Comparison of ENCODE assay signal across 18 mouse cellular contexts in the genomic region with DNA sequence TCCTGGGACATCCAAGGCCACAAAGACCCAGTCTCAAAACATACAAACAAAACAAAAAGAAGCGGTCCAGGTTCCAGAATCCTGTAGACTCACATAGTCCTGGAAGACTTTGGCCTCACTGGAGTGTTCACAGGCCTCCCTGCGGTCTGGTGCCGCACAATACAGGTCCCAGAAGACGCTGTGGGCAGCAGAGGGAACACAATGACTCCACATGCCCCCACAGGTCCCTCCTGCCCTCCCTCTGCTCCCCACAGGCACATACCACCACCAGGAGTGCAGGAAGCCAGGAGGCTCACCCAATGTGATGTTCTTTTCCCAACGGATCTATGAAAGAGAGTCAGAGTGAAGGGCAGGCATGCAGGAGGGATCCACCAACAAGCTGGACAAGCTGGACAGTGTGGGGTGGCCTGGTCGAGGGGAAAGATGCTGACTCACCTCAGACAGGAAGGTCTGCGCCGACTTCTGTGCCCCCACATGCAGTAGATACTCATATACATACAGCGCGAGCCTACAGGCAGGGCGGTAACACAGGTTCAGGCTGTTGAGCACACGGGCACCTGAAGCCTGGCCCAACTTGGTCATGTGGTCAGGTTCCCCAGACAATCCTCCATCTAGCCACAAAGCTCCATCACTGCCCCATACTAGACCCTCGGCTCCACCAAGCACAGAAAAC. TPM values are rescaled to one million over a fixed set of nuclear protein-coding genes. Genes with fewer than 3 reads are reported as not detected.
A peak's percentile ranks its signal among the peaks of the same experiment; 100 is the strongest.
DNase-seq lines count a peak whose midpoint lies in the region; ATAC-seq and TF ChIP-seq lines count a peak whose summit lies in the region.
"Had no signal": no experiment of that assay in that cellular context is flagged by ENCODE, and none has a peak within 500 bp of the region (broad histone marks: within the 10 kb centered on the region; RNA-seq: fewer than 3 reads in every experiment).

No protein-coding gene starts in this region.

- H3K4me2 ChIP-seq in hindbrain, embryonic 12.5 days (replicated peaks) = no peak overlapping the region
- H3K4me2 ChIP-seq in hindbrain, postnatal 0 days (ENCODE audit: low read depth, low read length) = no peak overlapping the region
- H3K4me2 ChIP-seq in midbrain, embryonic 12.5 days (replicated peaks) = no peak overlapping the region
- H3K4me2 ChIP-seq in midbrain, embryonic 11.5 days = no peak overlapping the region
- no peak overlapping the region for H3K4me2 ChIP-seq in midbrain, embryonic 14.5 days (ENCODE audit: low read length)

- peaks cover 3% of the 10 kb centered on the region; the same call in 1 of the 2 replicates for H3K9me3 ChIP-seq in hindbrain, embryonic 12.5 days (replicated peaks)
- no peaks in the 10 kb centered on the region for H3K9me3 ChIP-seq in hindbrain, postnatal 0 days (ENCODE audit: low read length)
- no peaks in the 10 kb centered on the region for H3K9me3 ChIP-seq in midbrain, embryonic 12.5 days
- no peaks in the 10 kb centered on the region for H3K9me3 ChIP-seq in midbrain, embryonic 11.5 days (ENCODE audit: control insufficient read depth, low read length)
- no peaks in the 10 kb centered on the region for H3K9me3 ChIP-seq in midbrain, embryonic 14.5 days (ENCODE audit: control insufficient read depth, low read length)
- H3K9me3 ChIP-seq: forebrain, embryonic 13.5 days; liver, embryonic 15.5 days; neural tube, embryonic 12.5 days; stomach, embryonic 15.5 days had no signal

- H3K9ac ChIP-seq in hindbrain, embryonic 12.5 days = no peak overlapping the region
- no peak overlapping the region for H3K9ac ChIP-seq in hindbrain, postnatal 0 days (replicated peaks; ENCODE audit: low read length)
- H3K9ac ChIP-seq in midbrain, embryonic 12.5 days (replicated peaks) = no peak overlapping the region
- H3K9ac ChIP-seq in midbrain, embryonic 11.5 days (ENCODE audit: low read length) = no peak overlapping the region
- no peak overlapping the region for H3K9ac ChIP-seq in midbrain, embryonic 14.5 days (replicated peaks; ENCODE audit: low read length)
- H3K9ac ChIP-seq: forebrain, embryonic 13.5 days; liver, embryonic 15.5 days; stomach, embryonic 15.5 days had no signal

- 96% methylated on average over 13 of the region's 13 CpGs for WGBS in hindbrain, embryonic 12.5 days
- WGBS in hindbrain, postnatal 0 days = 89% methylated on average over 13 of the region's 13 CpGs
- 92% methylated on average over 13 of the region's 13 CpGs for WGBS in midbrain, embryonic 12.5 days
- 94% methylated on average over 13 of the region's 13 CpGs for WGBS in midbrain, embryonic 11.5 days
- 95% methylated on average over 13 of the region's 13 CpGs for WGBS in midbrain, embryonic 14.5 days

- ATAC-seq in hindbrain, embryonic 12.5 days (ENCODE audit: low FRiP score) = no peak
- no peak for ATAC-seq in hindbrain, postnatal 0 days
- no peak for ATAC-seq in midbrain, embryonic 12.5 days (ENCODE audit: low FRiP score, low read depth)
- no peak for ATAC-seq in midbrain, embryonic 11.5 days (ENCODE audit: low FRiP score)
- no peak for ATAC-seq in midbrain, embryonic 14.5 days (ENCODE audit: low FRiP score, low TSS enrichment)
- ATAC-seq: CD4-positive, CD25-positive, alpha-beta regulatory T cell, adult 4 months had no signal

- DNase-seq in adrenal gland, postnatal 14 days = peak; percentile 5
- no peak for DNase-seq in adrenal gland, adult 8-10 months
- DNase-seq in hindbrain, postnatal 0 days (ENCODE audit: low spot score) = no peak
- DNase-seq in midbrain, embryonic 11.5 days (ENCODE audit: low spot score, missing footprints) = no peak
- no peak for DNase-seq in midbrain, embryonic 14.5 days
- no peak for DNase-seq in lung, postnatal 10 days
- DNase-seq: adrenal gland, postnatal 10 days; kidney, adult 9 months; layer of hippocampus, postnatal 36 days; right cerebral cortex, postnatal 14 days had no signal

- TF ChIP-seq CTCF in hindbrain, postnatal 0 days (IDR thresholded peaks at IDR 0.05; ENCODE audit: low read depth) = no peak

- H3K4me3 ChIP-seq in hindbrain, embryonic 12.5 days = no peak overlapping the region
- no peak overlapping the region for H3K4me3 ChIP-seq in hindbrain, postnatal 0 days (ENCODE audit: low read length)
- H3K4me3 ChIP-seq in midbrain, embryonic 12.5 days = no peak overlapping the region
- H3K4me3 ChIP-seq in midbrain, embryonic 11.5 days (ENCODE audit: low read depth, low read length) = no peak overlapping the region
- no peak overlapping the region for H3K4me3 ChIP-seq in midbrain, embryonic 14.5 days (replicated peaks; ENCODE audit: low read depth, low read length)
- H3K4me3 ChIP-seq: forebrain, embryonic 13.5 days; neural tube, embryonic 12.5 days had no signal

- peak overlapping the region; percentile 96 for H3K27ac ChIP-seq in hindbrain, embryonic 12.5 days
- no peak overlapping the region for H3K27ac ChIP-seq in hindbrain, postnatal 0 days
- H3K27ac ChIP-seq in midbrain, embryonic 12.5 days (replicated peaks) = peak overlapping the region; percentile 97
- no peak overlapping the region for H3K27ac ChIP-seq in midbrain, embryonic 11.5 days (ENCODE audit: low read depth, low read length)
- H3K27ac ChIP-seq in midbrain, embryonic 14.5 days (replicated peaks; ENCODE audit: low read depth, low read length) = peak overlapping the region; percentile 86
- H3K27ac ChIP-seq: liver, embryonic 15.5 days had no signal

- H3K36me3 ChIP-seq in hindbrain, embryonic 12.5 days = peaks cover 14% of the 10 kb centered on the region
- no peaks in the 10 kb centered on the region for H3K36me3 ChIP-seq in hindbrain, postnatal 0 days (ENCODE audit: insufficient read depth, low read length)
- H3K36me3 ChIP-seq in midbrain, embryonic 12.5 days = peaks cover 14% of the 10 kb centered on the region; the same call in 1 of the 2 replicates
- H3K36me3 ChIP-seq in midbrain, embryonic 11.5 days (ENCODE audit: control insufficient read depth, insufficient read depth, low read length) = no peaks in the 10 kb centered on the region
- H3K36me3 ChIP-seq in midbrain, embryonic 14.5 days (ENCODE audit: control insufficient read depth, insufficient read depth, low read length) = peaks cover 5% of the 10 kb centered on the region; the same call in 1 of the 2 replicates

- 0 out of 2 replicates have a peak, but pooled peaks cover 9% of the 10 kb centered on the region for H3K27me3 ChIP-seq in hindbrain, embryonic 12.5 days
- no peaks in the 10 kb centered on the region for H3K27me3 ChIP-seq in hindbrain, postnatal 0 days (ENCODE audit: insufficient read depth, low read length)
- peaks cover 21% of the 10 kb centered on the region for H3K27me3 ChIP-seq in midbrain, embryonic 12.5 days
- H3K27me3 ChIP-seq in midbrain, embryonic 11.5 days (ENCODE audit: control insufficient read depth, insufficient read depth, low read length) = peaks cover under 1% of the 10 kb centered on the region; the same call in 1 of the 2 replicates
- H3K27me3 ChIP-seq in midbrain, embryonic 14.5 days (ENCODE audit: control insufficient read depth, insufficient read depth, low read length) = no peaks in the 10 kb centered on the region
- H3K27me3 ChIP-seq: liver, embryonic 15.5 days; neural tube, embryonic 12.5 days; stomach, embryonic 15.5 days had no signal

- H3K4me1 ChIP-seq in hindbrain, embryonic 12.5 days = peaks cover 78% of the 10 kb centered on the region
- H3K4me1 ChIP-seq in hindbrain, postnatal 0 days (ENCODE audit: insufficient read depth, low read length) = peaks cover 32% of the 10 kb centered on the region
- peaks cover 76% of the 10 kb centered on the region for H3K4me1 ChIP-seq in midbrain, embryonic 12.5 days
- peaks cover 50% of the 10 kb centered on the region for H3K4me1 ChIP-seq in midbrain, embryonic 11.5 days (ENCODE audit: control insufficient read depth, insufficient read depth, low read length)
- peaks cover 57% of the 10 kb centered on the region for H3K4me1 ChIP-seq in midbrain, embryonic 14.5 days (ENCODE audit: control insufficient read depth, insufficient read depth, low read length)

RNA-seq across cellular contexts. Expression of gene Ssbp4, which starts 6.4 kb away (rescaled TPM):
- 84.4 and 102 TPM in 2 replicates for total RNA-seq in adrenal gland, postnatal 14 days (2021)
- total RNA-seq in adrenal gland, adult 8-10 months (2022) = 100 to 1,000 TPM in 2 of 4 experiments, 10 to 100 TPM in 2; 69.3 to 158 (median 120) TPM
- polyA plus RNA-seq in hindbrain, embryonic 12.5 days (2016; fragmentation: Nextera tagmentation; extraction: Ambion mirVana) = 141 and 143 TPM in 2 replicates
- total RNA-seq in hindbrain, postnatal 0 days (2014; rRNA removed) = 248 and 349 TPM in 2 replicates
- polyA plus RNA-seq in hindbrain, postnatal 0 days (2015; fragmentation: Nextera tagmentation; extraction: Ambion mirVana) = 188 and 189 TPM in 2 replicates
- polyA plus RNA-seq in midbrain, embryonic 12.5 days (2016; fragmentation: Nextera tagmentation; extraction: Ambion mirVana) = 115 and 118 TPM in 2 replicates
- polyA plus RNA-seq in midbrain, embryonic 11.5 days (2014; fragmentation: Nextera tagmentation; extraction: Ambion mirVana) = 87.8 and 96.9 TPM in 2 replicates
- 172 and 213 TPM in 2 replicates for polyA plus RNA-seq in midbrain, embryonic 14.5 days (2014; fragmentation: Nextera tagmentation; extraction: Ambion mirVana)

RNA-seq across cellular contexts. Expression of gene Isyna1, which starts 8.1 kb away (rescaled TPM):
- total RNA-seq in adrenal gland, postnatal 14 days (2021) = 77.2 and 84.7 TPM in 2 replicates
- 100 to 1,000 TPM; 124 to 207 (median 158) TPM for total RNA-seq in adrenal gland, adult 8-10 months (2022)
- 128 and 138 TPM in 2 replicates for polyA plus RNA-seq in hindbrain, embryonic 12.5 days (2016; fragmentation: Nextera tagmentation; extraction: Ambion mirVana)
- total RNA-seq in hindbrain, postnatal 0 days (2014; rRNA removed) = 152 and 207 TPM in 2 replicates
- polyA plus RNA-seq in hindbrain, postnatal 0 days (2015; fragmentation: Nextera tagmentation; extraction: Ambion mirVana) = 99.3 and 113 TPM in 2 replicates
- polyA plus RNA-seq in midbrain, embryonic 12.5 days (2016; fragmentation: Nextera tagmentation; extraction: Ambion mirVana) = 107 and 112 TPM in 2 replicates
- polyA plus RNA-seq in midbrain, embryonic 11.5 days (2014; fragmentation: Nextera tagmentation; extraction: Ambion mirVana) = 46.1 and 56.0 TPM in 2 replicates
- 91.9 and 101 TPM in 2 replicates for polyA plus RNA-seq in midbrain, embryonic 14.5 days (2014; fragmentation: Nextera tagmentation; extraction: Ambion mirVana)

RNA-seq across cellular contexts. Expression of gene Lrrc25, which starts 13.7 kb away (rescaled TPM):
- 1.6 and 2.0 TPM in 2 replicates for total RNA-seq in adrenal gland, postnatal 14 days (2021)
- total RNA-seq in adrenal gland, adult 8-10 months (2022) = 1 to 10 TPM; 1.5 to 4.4 (median 3.2) TPM
- 0.79 and 1.1 TPM in 2 replicates for polyA plus RNA-seq in hindbrain, embryonic 12.5 days (2016; fragmentation: Nextera tagmentation; extraction: Ambion mirVana)
- 0.65 and 3.3 TPM in 2 replicates for total RNA-seq in hindbrain, postnatal 0 days (2014; rRNA removed)
- polyA plus RNA-seq in hindbrain, postnatal 0 days (2015; fragmentation: Nextera tagmentation; extraction: Ambion mirVana) = 1.3 and 1.5 TPM in 2 replicates
- 1.0 and 1.6 TPM in 2 replicates for polyA plus RNA-seq in midbrain, embryonic 12.5 days (2016; fragmentation: Nextera tagmentation; extraction: Ambion mirVana)
- 1.2 and 1.3 TPM in 2 replicates for polyA plus RNA-seq in midbrain, embryonic 11.5 days (2014; fragmentation: Nextera tagmentation; extraction: Ambion mirVana)
- polyA plus RNA-seq in midbrain, embryonic 14.5 days (2014; fragmentation: Nextera tagmentation; extraction: Ambion mirVana) = 0.34 and 1.1 TPM in 2 replicates

RNA-seq across cellular contexts. Expression of gene Gdf15, which starts 30.0 kb away (rescaled TPM):
- 0.79 and 1.0 TPM in 2 replicates for total RNA-seq in adrenal gland, postnatal 14 days (2021)
- total RNA-seq in adrenal gland, adult 8-10 months (2022) = 1 to 10 TPM; 1.8 to 3.5 (median 3.0) TPM
- polyA plus RNA-seq in hindbrain, embryonic 12.5 days (2016; fragmentation: Nextera tagmentation; extraction: Ambion mirVana) = 0.15 and 0.17 TPM in 2 replicates
- total RNA-seq in hindbrain, postnatal 0 days (2014; rRNA removed) = 1.7 TPM in 1 of 2 replicates, not detected in the other
- polyA plus RNA-seq in hindbrain, postnatal 0 days (2015; fragmentation: Nextera tagmentation; extraction: Ambion mirVana) = 0.25 and 0.41 TPM in 2 replicates
- polyA plus RNA-seq in midbrain, embryonic 12.5 days (2016; fragmentation: Nextera tagmentation; extraction: Ambion mirVana) = 0.17 TPM in 1 of 2 replicates, not detected in the other
- polyA plus RNA-seq in midbrain, embryonic 11.5 days (2014; fragmentation: Nextera tagmentation; extraction: Ambion mirVana) = 0.10 and 0.11 TPM in 2 replicates
- 0.16 and 0.20 TPM in 2 replicates for polyA plus RNA-seq in midbrain, embryonic 14.5 days (2014; fragmentation: Nextera tagmentation; extraction: Ambion mirVana)
- total RNA-seq: layer of hippocampus, postnatal 36 days; left cerebral cortex, postnatal 36 days had no signal
- polyA plus RNA-seq: CD4-positive, CD25-positive, alpha-beta regulatory T cell, adult 4 months; neural tube, embryonic 12.5 days had no signal

RNA-seq across cellular contexts. Expression of gene Pgpep1, which starts 57.9 kb away (rescaled TPM):
- total RNA-seq in adrenal gland, postnatal 14 days (2021) = 73.1 and 86.5 TPM in 2 replicates
- 100 to 1,000 TPM; 129 to 163 (median 131) TPM for total RNA-seq in adrenal gland, adult 8-10 months (2022)
- 101 and 125 TPM in 2 replicates for polyA plus RNA-seq in hindbrain, embryonic 12.5 days (2016; fragmentation: Nextera tagmentation; extraction: Ambion mirVana)
- 65.7 and 68.4 TPM in 2 replicates for total RNA-seq in hindbrain, postnatal 0 days (2014; rRNA removed)
- 44.2 and 56.5 TPM in 2 replicates for polyA plus RNA-seq in hindbrain, postnatal 0 days (2015; fragmentation: Nextera tagmentation; extraction: Ambion mirVana)
- 82.7 and 93.7 TPM in 2 replicates for polyA plus RNA-seq in midbrain, embryonic 12.5 days (2016; fragmentation: Nextera tagmentation; extraction: Ambion mirVana)
- polyA plus RNA-seq in midbrain, embryonic 11.5 days (2014; fragmentation: Nextera tagmentation; extraction: Ambion mirVana) = 103 and 108 TPM in 2 replicates
- 86.9 and 95.8 TPM in 2 replicates for polyA plus RNA-seq in midbrain, embryonic 14.5 days (2014; fragmentation: Nextera tagmentation; extraction: Ambion mirVana)

Comparison
In these comparisons a context has a peak if more than half of its experiments do, and no peak if none do; other contexts are left out.
1. H3K27ac ChIP-seq: peak in hindbrain, embryonic 12.5 days (single experiment), midbrain, embryonic 12.5 days (single experiment) and midbrain, embryonic 14.5 days (single experiment); none in hindbrain, postnatal 0 days (single experiment) and midbrain, embryonic 11.5 days (single experiment).